Mouse (Mus musculus) cerebellum, adult 18-20 months (tissue): ENCODE results near the gene Taok3.

Source experiments
- DNase-seq, 2 experiments: peaks; one replicate each; pipeline ENCODE4 v3.0.0; 2021

Taok3 gene

DNA sequence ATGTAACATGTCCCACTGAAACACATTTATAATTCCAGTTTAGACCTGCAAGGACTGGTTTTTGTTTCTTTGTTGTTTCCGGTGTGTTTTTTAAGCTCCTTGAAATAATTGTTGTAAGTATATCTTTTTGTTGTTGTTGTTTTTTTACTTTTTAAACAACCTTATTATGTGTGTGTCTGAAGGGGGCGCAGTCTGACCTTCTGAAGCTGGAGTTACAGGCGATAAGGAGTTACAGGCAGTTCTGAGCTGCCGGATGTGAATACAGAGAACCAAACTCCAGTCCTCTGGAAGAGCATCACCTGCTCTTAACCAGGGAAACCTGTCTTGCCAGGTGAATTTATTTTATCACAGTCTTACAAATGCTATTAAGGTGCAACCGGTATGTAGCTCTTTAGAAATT lies 185.8 kb downstream of the Taok3 start:
- DNase-seq: no peak

DNA sequence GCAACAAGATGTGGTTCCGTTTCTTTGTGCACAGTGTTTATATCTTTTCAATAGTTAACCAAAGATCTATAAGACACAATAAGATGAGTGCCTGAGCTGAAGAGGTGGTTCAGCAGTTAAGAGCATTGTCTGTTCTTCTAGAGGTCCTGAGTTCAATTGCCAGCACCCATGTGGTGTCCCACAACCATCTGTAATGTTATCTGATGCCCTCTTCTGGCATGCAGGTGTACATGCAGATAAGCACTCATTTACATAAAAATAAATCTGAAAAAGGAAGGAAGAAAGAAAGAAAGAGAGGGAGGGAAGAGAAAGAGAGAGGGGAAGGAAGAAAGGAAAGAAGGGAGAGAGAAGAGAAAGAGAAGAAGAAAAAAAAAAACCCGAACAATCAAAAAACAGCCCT lies 186.9 kb downstream of the Taok3 start:
- no peak for DNase-seq

DNA sequence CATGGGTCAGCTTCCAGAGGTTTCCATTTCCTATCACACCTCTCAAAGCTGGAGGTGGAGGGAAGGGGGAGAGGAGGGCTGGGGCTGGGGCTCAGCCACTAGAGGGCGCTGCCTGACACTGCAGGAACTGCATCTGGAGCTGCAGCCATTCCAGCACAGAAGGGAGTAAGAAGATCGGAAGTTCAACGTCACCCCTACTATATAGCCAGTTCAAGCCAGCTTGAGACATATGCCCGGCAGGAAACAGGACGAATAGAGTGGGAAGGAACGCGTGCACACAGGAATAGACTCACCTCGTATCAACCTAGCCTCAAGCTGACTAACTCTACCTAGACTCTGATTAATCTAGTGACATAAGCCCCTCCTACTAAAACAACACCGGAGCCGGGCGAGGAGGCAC lies 187.8 kb downstream of the Taok3 start:
- peak; percentile 62 to 72 for DNase-seq

DNA sequence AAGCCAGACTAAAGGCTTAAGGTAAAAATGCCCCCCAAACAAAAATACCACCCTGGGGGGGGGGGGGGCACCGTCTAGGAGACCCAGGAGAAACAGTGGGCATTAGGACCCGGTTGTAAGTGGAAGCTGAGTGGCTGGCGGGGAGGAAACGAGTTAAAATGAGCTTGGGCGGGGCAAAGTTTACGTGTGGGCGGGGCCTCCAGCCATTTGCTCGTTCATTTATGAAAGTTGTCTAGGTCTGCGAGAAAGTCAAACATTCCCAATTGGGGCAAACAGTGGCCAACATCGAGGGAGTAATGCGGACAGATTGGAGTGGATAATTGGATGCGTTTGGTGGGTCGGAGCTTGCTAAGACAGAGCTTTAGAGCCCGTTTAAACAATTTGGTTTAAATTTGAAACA lies 193.5 kb downstream of the Taok3 start:
- no peak for DNase-seq

DNA sequence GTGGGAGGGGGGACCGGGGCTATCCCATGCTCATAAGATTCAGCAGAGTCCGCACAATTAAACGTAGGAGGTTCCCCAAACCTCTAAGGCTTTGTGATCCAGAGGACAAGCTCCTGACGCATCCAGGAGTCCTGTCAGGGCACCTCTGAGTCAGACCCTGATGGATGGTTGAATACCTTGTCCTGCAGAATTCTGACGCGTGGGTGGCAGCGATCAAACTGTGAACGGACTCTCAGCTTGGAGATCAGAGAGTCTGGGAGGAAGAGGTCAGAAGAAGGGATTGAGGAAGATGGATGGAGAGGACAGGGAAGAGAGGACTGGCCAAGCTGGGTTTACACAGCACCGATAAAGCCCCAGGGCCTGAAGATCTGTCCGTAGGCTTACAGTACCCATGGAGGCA lies 194.0 kb downstream of the Taok3 start:
- DNase-seq: no peak

DNA sequence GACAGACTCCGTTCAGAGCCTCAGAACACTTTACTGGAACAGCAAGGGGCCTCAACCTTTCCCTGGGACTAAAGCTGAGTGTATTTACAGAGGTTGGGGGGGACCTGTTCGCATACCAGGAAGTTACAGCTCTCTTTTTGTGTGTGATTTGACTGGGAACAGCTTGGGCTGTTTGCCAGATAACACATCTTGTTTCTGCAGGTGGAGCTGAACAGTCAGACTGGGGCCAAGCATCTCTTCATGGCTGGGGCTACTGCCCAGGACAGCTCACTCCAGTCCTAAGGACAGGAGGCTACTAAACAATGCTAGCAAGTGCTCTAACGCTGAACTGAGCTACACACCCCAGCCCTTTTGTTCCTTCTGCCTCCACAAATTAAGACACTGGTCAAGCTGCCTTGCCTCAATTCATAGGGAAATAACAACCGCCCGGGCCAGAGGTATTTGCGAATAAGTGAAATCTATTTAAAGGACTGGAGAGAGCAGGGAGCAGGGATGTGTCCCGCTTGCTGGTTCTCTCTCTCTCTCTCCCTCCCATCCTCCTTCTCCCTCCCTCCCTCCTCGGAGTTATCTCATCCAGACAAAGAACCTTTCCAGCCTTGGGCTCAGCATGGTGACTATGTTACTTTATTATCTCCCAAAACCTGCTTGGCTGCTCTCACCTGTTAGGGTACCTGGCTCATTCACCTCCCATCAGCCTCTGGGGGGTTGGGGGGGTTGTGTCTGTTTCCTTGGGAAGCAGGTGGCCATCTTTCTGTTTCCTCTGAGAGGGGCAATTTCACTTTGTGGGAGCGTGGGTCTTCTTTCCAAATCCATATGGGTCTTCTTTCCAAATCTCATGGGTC lies 194.9 kb downstream of the Taok3 start:
- no peak for DNase-seq

DNA sequence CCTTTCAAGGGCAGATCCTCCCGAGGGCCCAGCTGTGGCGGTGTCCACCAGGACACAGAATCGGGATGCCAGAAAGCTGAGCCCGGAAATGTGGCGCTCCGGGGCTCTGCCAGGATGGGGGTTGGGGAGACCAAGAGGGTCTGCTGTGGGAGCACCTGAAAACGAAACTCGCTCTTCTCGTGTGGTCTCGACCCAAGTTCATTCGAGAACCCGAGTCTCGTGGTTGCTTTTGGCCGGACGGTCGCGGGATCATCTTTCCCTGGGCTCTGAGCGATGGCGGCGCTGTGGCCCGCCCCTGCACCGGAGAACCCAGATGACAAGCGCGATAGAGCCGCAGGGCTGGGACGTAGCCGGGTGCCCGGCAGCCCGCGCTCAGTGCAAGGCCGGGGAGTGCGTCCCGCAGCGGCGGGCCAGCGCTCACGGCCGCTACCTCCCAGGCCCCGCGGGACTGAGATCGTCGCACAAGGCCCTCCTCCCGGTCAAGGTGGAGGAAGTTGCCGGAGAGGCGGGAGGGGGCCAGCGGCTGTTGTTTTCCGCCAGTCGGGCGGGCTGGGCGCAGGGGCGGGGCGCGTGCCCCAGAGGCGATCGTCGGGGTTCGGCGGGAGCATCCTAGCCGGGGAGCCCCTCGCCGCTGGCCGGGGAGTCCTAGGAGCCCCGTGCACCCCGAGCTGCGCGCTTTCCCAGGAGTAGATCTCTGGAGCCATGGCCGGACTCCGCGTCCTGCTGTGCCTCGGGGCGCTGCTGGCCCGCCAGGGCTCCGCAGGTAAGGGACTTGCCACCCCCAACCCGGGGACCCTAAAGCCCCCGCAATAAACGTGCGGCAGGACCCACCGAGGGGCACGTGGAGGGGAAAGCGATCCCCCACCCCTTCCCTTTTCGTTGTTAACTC lies 199.1 kb downstream of the Taok3 start, which contains the start of gene Vsig10:
Gene Vsig10, plus strand, starts transcription at position 343 of the 889 bp plus-strand sequence.
- DNase-seq: peak; percentile 61 to 74

DNA sequence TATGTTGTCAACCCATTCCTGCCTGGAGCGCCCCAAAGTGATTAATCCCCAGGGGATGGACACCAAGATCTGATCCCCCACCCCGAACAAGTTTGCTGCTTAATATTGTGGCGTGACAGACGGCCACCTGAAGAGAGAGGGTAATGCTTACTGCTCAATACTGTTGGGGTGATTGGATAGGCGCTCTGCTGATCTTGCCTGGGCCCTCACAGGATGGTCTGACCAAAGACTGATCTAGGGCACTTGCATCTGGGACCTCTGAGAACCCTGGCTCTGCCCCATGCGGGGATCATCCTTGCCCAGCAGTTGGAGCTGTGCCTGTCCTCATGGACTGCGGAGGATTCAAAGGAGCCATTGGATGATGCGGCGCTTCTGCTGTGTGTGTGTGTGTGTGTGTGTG lies 203.8 kb downstream of the Taok3 start:
- DNase-seq: no peak
